Mouse (Mus musculus): ENCODE results near the gene Grin2c. TPM values are rescaled to one million over a fixed set of nuclear protein-coding genes. Genes with fewer than 3 reads are reported as not detected.
A peak's percentile ranks its signal among the peaks of the same experiment; 100 is the strongest.

Gene Grin2c
- polyA plus RNA-seq, 1 experiment from 2014 or later = not detected

DNA sequence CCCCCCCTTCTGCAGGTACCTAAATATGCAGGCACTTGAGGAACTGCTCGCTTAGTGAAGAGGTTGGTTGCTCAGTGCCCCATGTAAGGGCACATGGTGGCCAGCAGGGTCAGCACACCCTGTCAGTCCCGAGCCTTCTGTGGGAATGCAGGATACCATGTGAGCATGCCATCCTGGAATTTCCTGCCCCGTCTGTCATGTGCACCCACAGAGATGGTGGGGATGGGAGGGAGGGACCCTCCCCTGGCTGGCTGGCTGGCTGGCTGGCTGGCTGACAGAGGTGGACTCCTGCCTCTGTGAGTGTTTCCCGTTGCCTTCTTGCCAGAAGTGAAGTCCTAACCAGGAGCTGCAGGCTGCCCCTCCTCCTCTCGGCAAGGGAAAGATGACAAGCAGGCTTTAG is 44.5 kb downstream of the Grin2c start:
- H3K27me3 ChIP-seq (replicated peaks; ENCODE audit: control insufficient read depth, insufficient read depth, low read length) = no peaks in the 10 kb centered on the region
- DNase-seq (ENCODE audit: low spot score) (no peak), ATAC-seq (replicated peaks; ENCODE audit: low FRiP score, low TSS enrichment, low read depth) (no peak)
- H3K4me3 ChIP-seq (ENCODE audit: low read depth, low read length) = no peak overlapping the region
- H3K36me3 ChIP-seq (ENCODE audit: control insufficient read depth, insufficient read depth, low read length) = no peaks in the 10 kb centered on the region
- H3K4me1 ChIP-seq (replicated peaks; ENCODE audit: control insufficient read depth, insufficient read depth, low read length) = peaks cover 32% of the 10 kb centered on the region
- H3K4me2 ChIP-seq (ENCODE audit: low read length) = no peak overlapping the region
- 26% methylated on average over 5 of the region's 5 CpGs for WGBS
- H3K9ac ChIP-seq (ENCODE audit: low read length) = no peak overlapping the region
- no peak overlapping the region for H3K27ac ChIP-seq (ENCODE audit: low read depth)
- no peaks in the 10 kb centered on the region for H3K9me3 ChIP-seq (ENCODE audit: control insufficient read depth, low read length)

DNA sequence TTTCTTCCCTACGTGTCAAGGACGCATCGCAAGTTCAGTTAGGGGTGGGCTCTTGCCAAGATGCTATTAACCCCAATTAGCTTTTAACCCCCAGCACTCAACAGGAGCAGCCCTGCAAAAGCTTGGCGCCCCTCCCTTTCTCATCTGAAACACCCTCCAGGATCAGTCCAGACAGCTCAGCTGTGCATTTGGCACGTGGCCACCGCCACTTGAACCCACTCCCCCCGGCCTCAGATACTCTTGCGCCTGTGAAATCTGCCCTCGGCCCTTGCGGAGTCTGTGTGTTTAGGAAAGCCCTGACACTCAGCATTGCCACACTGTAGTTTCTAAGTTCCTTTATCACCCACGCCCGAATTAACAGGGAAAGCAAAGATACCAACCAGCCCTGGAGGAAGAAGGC is 45.0 kb downstream of the Grin2c start:
- 28% methylated on average over 12 of the region's 12 CpGs for WGBS
- H3K27me3 ChIP-seq (replicated peaks; ENCODE audit: control insufficient read depth, insufficient read depth, low read length) = no peaks in the 10 kb centered on the region
- no peaks in the 10 kb centered on the region for H3K9me3 ChIP-seq (ENCODE audit: control insufficient read depth, low read length)
- no peak overlapping the region for H3K4me2 ChIP-seq (ENCODE audit: low read length)
- no peak overlapping the region for H3K4me3 ChIP-seq (ENCODE audit: low read depth, low read length)
- H3K27ac ChIP-seq (ENCODE audit: low read depth) = no peak overlapping the region
- H3K4me1 ChIP-seq (replicated peaks; ENCODE audit: control insufficient read depth, insufficient read depth, low read length) = peaks cover 32% of the 10 kb centered on the region
- no peaks in the 10 kb centered on the region for H3K36me3 ChIP-seq (ENCODE audit: control insufficient read depth, insufficient read depth, low read length)
- ATAC-seq (replicated peaks; ENCODE audit: low FRiP score, low TSS enrichment, low read depth) (no peak), DNase-seq (ENCODE audit: low spot score) (no peak)
- H3K9ac ChIP-seq (ENCODE audit: low read length) = no peak overlapping the region

GRCm38 (mm10) chr11:115219685-115220084 is 47.4 kb downstream of the Grin2c start:
- DNase-seq (ENCODE audit: low spot score) (no peak), ATAC-seq (replicated peaks; ENCODE audit: low FRiP score, low TSS enrichment, low read depth) (no peak)
- Histone ChIP-seq H3K4me1 (replicated peaks; ENCODE audit: control insufficient read depth, insufficient read depth, low read length) (peaks cover 32% of the 10 kb centered on the region), H3K27me3 (replicated peaks; ENCODE audit: control insufficient read depth, insufficient read depth, low read length) (no peaks in the 10 kb centered on the region), H3K9ac (ENCODE audit: low read length) (no peak overlapping the region), H3K27ac (ENCODE audit: low read depth) (no peak overlapping the region), H3K4me2 (ENCODE audit: low read length) (no peak overlapping the region), H3K4me3 (ENCODE audit: low read depth, low read length) (no peak overlapping the region), H3K36me3 (ENCODE audit: control insufficient read depth, insufficient read depth, low read length) (no peaks in the 10 kb centered on the region), H3K9me3 (ENCODE audit: control insufficient read depth, low read length) (no peaks in the 10 kb centered on the region)
- 85% methylated on average over 10 of the region's 10 CpGs for WGBS

DNA sequence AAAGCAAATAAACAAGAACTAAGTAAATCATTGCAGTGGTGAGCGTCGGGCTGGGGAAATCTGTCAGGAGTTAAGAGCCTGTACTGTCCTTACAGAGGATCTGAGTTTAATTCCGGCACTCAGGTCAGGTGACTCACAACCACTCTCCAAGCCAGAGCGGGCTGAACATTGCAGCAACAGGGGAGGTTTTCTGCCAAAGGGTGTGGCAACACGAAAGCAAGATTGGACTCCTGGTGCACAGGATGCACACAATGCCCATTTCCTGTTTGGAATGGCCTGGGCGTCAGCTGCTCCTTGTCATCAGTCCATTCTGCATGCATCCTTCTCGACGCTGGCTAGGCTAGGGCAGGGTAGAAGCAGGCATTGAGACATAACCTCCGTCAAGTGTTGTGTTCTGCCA is 47.8 kb downstream of the Grin2c start:
- Histone ChIP-seq H3K27me3 (replicated peaks; ENCODE audit: control insufficient read depth, insufficient read depth, low read length) (no peaks in the 10 kb centered on the region), H3K9me3 (ENCODE audit: control insufficient read depth, low read length) (no peaks in the 10 kb centered on the region), H3K27ac (ENCODE audit: low read depth) (no peak overlapping the region), H3K9ac (ENCODE audit: low read length) (no peak overlapping the region), H3K4me2 (ENCODE audit: low read length) (no peak overlapping the region), H3K4me3 (ENCODE audit: low read depth, low read length) (no peak overlapping the region), H3K4me1 (replicated peaks; ENCODE audit: control insufficient read depth, insufficient read depth, low read length) (peaks cover 32% of the 10 kb centered on the region), H3K36me3 (ENCODE audit: control insufficient read depth, insufficient read depth, low read length) (no peaks in the 10 kb centered on the region)
- 0 out of 2 replicates have a peak, but pooled peaks have one; percentile 26 for ATAC-seq (replicated peaks; ENCODE audit: low FRiP score, low TSS enrichment, low read depth)
- DNase-seq (ENCODE audit: low spot score) = no peak
- 48% methylated on average over 9 of the region's 9 CpGs for WGBS

- H3K9me3 ChIP-seq (ENCODE audit: control insufficient read depth, low read length) = no peaks in the 10 kb centered on the region
- ATAC-seq (replicated peaks; ENCODE audit: low FRiP score, low TSS enrichment, low read depth) (no peak), DNase-seq (ENCODE audit: low spot score) (no peak)
- H3K9ac ChIP-seq (ENCODE audit: low read length) = no peak overlapping the region
- H3K4me1 ChIP-seq (replicated peaks; ENCODE audit: control insufficient read depth, insufficient read depth, low read length) = peaks cover 20% of the 10 kb centered on the region
- 51% methylated on average over 18 of the region's 18 CpGs for WGBS
- no peaks in the 10 kb centered on the region for H3K27me3 ChIP-seq (replicated peaks; ENCODE audit: control insufficient read depth, insufficient read depth, low read length)
- no peaks in the 10 kb centered on the region for H3K36me3 ChIP-seq (ENCODE audit: control insufficient read depth, insufficient read depth, low read length)
- no peak overlapping the region for H3K27ac ChIP-seq (ENCODE audit: low read depth)
- H3K4me2 ChIP-seq (ENCODE audit: low read length) = no peak overlapping the region
- no peak overlapping the region for H3K4me3 ChIP-seq (ENCODE audit: low read depth, low read length)
Observed at GRCm38 (mm10) chr11:115217439-115218410, 49.3 kb downstream of the Grin2c start.

GRCm38 (mm10) chr11:115215123-115215522 is 51.9 kb downstream of the Grin2c start:
- H3K36me3 ChIP-seq (ENCODE audit: control insufficient read depth, insufficient read depth, low read length) = no peaks in the 10 kb centered on the region
- no peak overlapping the region for H3K4me3 ChIP-seq (ENCODE audit: low read depth, low read length)
- no peaks in the 10 kb centered on the region for H3K27me3 ChIP-seq (replicated peaks; ENCODE audit: control insufficient read depth, insufficient read depth, low read length)
- no peak overlapping the region for H3K9ac ChIP-seq (ENCODE audit: low read length)
- H3K4me2 ChIP-seq (ENCODE audit: low read length) = no peak overlapping the region
- H3K4me1 ChIP-seq (replicated peaks; ENCODE audit: control insufficient read depth, insufficient read depth, low read length) = peaks cover 11% of the 10 kb centered on the region
- WGBS = 37% methylated on average over 5 of the region's 5 CpGs
- H3K27ac ChIP-seq (ENCODE audit: low read depth) = no peak overlapping the region
- no peak for DNase-seq (ENCODE audit: low spot score)
- no peaks in the 10 kb centered on the region for H3K9me3 ChIP-seq (ENCODE audit: control insufficient read depth, low read length)
- ATAC-seq (replicated peaks; ENCODE audit: low FRiP score, low TSS enrichment, low read depth) = no peak

DNA sequence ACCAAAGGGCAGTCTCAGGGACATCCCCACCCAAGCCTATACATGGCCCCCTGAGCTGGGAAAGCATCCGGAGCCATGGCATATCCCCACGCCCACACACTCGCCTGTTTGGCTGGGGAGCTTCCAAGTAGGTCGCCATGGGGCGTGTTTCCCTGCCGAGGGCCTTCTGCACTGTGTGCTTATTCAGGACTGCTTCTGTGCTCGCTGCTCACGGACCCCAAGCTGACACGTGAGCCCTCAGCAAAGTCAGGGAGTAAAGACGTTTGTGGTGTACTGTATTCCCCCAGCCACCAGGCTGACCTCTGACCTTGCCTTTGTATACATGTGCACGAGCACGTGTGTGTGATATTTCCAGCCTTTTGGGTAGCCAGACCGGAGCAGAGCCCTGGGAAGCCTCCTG is 54.9 kb downstream of the Grin2c start:
- Histone ChIP-seq H3K27ac (ENCODE audit: low read depth) (no peak overlapping the region), H3K4me3 (ENCODE audit: low read depth, low read length) (no peak overlapping the region), H3K4me2 (ENCODE audit: low read length) (no peak overlapping the region), H3K27me3 (replicated peaks; ENCODE audit: control insufficient read depth, insufficient read depth, low read length) (no peaks in the 10 kb centered on the region), H3K36me3 (ENCODE audit: control insufficient read depth, insufficient read depth, low read length) (0 out of 2 replicates have a peak, but pooled peaks cover 3% of the 10 kb centered on the region), H3K4me1 (replicated peaks; ENCODE audit: control insufficient read depth, insufficient read depth, low read length) (no peaks in the 10 kb centered on the region), H3K9me3 (ENCODE audit: control insufficient read depth, low read length) (no peaks in the 10 kb centered on the region), H3K9ac (ENCODE audit: low read length) (no peak overlapping the region)
- no peak for DNase-seq (ENCODE audit: low spot score)
- no peak for ATAC-seq (replicated peaks; ENCODE audit: low FRiP score, low TSS enrichment, low read depth)
- 40% methylated on average over 13 of the region's 13 CpGs for WGBS

GRCm38 (mm10) chr11:115209958-115210357 is 57.1 kb downstream of the Grin2c start:
- DNase-seq (ENCODE audit: low spot score) (no peak), ATAC-seq (replicated peaks; ENCODE audit: low FRiP score, low TSS enrichment, low read depth) (no peak)
- H3K9ac ChIP-seq (ENCODE audit: low read length) = no peak overlapping the region
- H3K27ac ChIP-seq (ENCODE audit: low read depth) = no peak overlapping the region
- H3K4me1 ChIP-seq (replicated peaks; ENCODE audit: control insufficient read depth, insufficient read depth, low read length) = no peaks in the 10 kb centered on the region
- 82% methylated on average over 7 of the region's 7 CpGs for WGBS
- no peaks in the 10 kb centered on the region for H3K9me3 ChIP-seq (ENCODE audit: control insufficient read depth, low read length)
- H3K4me2 ChIP-seq (ENCODE audit: low read length) = no peak overlapping the region
- peaks cover 12% of the 10 kb centered on the region; the same call in 1 of the 2 replicates for H3K36me3 ChIP-seq (ENCODE audit: control insufficient read depth, insufficient read depth, low read length)
- no peak overlapping the region for H3K4me3 ChIP-seq (ENCODE audit: low read depth, low read length)
- no peaks in the 10 kb centered on the region for H3K27me3 ChIP-seq (replicated peaks; ENCODE audit: control insufficient read depth, insufficient read depth, low read length)
